Mouse (Mus musculus) midbrain, embryonic 12.5 days (tissue): Measurements from ENCODE around the gene Fam163b. TPM values are rescaled to one million over a fixed set of nuclear protein-coding genes. Genes with fewer than 3 reads are reported as not detected.
A peak's percentile ranks its signal among the peaks of the same experiment; 100 is the strongest.

Experiments
- ATAC-seq: fragments of 200-750 bp; cut with Nextera tagmentation; 2 replicates; pipeline ENCODE4 v1.8.0; 2017; ENCODE audit warnings: low read depth, moderate TSS enrichment, moderate library complexity; ENCODE audit not compliant: low FRiP score
- H3K27ac ChIP-seq: fragments of 300-500 bp; sonication (generic); replicated peaks from 2 replicates; pipeline ENCODE4 v1.5.1; 2016; ENCODE audit warnings: mild to moderate bottlenecking
- H3K27me3 ChIP-seq: fragments of 300-500 bp; sonication (generic); 2 replicates; pipeline ENCODE4 v1.6.1; 2016; ENCODE audit warnings: mild to moderate bottlenecking
- H3K36me3 ChIP-seq: fragments of 300-500 bp; sonication (generic); 2 replicates; pipeline ENCODE4 v1.6.1; 2016
- H3K4me1 ChIP-seq: fragments of 300-500 bp; sonication (generic); 2 replicates; pipeline ENCODE4 v1.6.1; 2016
- H3K4me2 ChIP-seq: fragments of 300-500 bp; sonication (generic); replicated peaks from 2 replicates; pipeline ENCODE4 v1.6.1; 2016; ENCODE audit warnings: mild to moderate bottlenecking, moderate library complexity
- H3K4me3 ChIP-seq: fragments of 300-500 bp; sonication (generic); 2 replicates; pipeline ENCODE4 v1.5.1; 2016; ENCODE audit warnings: mild to moderate bottlenecking
- H3K9ac ChIP-seq: fragments of 300-500 bp; sonication (generic); replicated peaks from 2 replicates; pipeline ENCODE4 v1.6.1; 2016; ENCODE audit warnings: mild to moderate bottlenecking, moderate library complexity
- H3K9me3 ChIP-seq: fragments of 300-500 bp; sonication (generic); 2 replicates; pipeline ENCODE4 v1.6.1; 2016; ENCODE audit warnings: mild to moderate bottlenecking
- WGBS: fragments of 180-500 bp; shearing (Covaris S2); methylation state at CpG from one replicate; pipeline ENCODE4 v1.1.7; 2016; 5-methylcytosine and 5-hydroxymethylcytosine counted together
- polyA plus RNA-seq: library from polyadenylated mRNA; unstranded; fragments of >200 nt; fragmentation: Nextera tagmentation; extraction: Ambion mirVana; gene quantifications from 2 replicates; pipeline ENCODE4 v1.2.1, GENCODE M21; 2016

The Fam163b gene
- polyA plus RNA-seq: 0.09 and 0.27 TPM in 2 replicates

GRCm38 (mm10) chr2:27141950-27142693, at the start of gene Fam163b:
TSS of gene Fam163b (minus strand) at chr2:27142491.
- peak within 1 kb of the TSS; percentile 41 for H3K4me3 ChIP-seq
- H3K36me3 ChIP-seq: no peaks in the 10 kb centered on the region
- no peak for ATAC-seq
- WGBS: 1% methylated on average over 46 of the region's 62 CpGs
- no peaks in the 10 kb centered on the region for H3K9me3 ChIP-seq
- peaks cover 50% of the 10 kb centered on the region for H3K27me3 ChIP-seq
- no peak within 1 kb of the TSS for H3K27ac ChIP-seq
- peaks cover 9% of the 10 kb centered on the region for H3K4me1 ChIP-seq
- H3K9ac ChIP-seq: peak within 1 kb of the TSS; percentile 21; the same call in 1 of the 2 replicates
- H3K4me2 ChIP-seq: peak within 1 kb of the TSS; percentile 72

GRCm38 (mm10) chr2:27189994-27190393, 47.7 kb upstream of the Fam163b start:
- no peak overlapping the region for H3K4me3 ChIP-seq
- 70% methylated on average over 4 of the region's 4 CpGs for WGBS
- no peak for ATAC-seq
- no peak overlapping the region for H3K9ac ChIP-seq
- H3K36me3 ChIP-seq: no peaks in the 10 kb centered on the region
- H3K4me1 ChIP-seq: no peaks in the 10 kb centered on the region
- H3K27me3 ChIP-seq: no peaks in the 10 kb centered on the region
- no peak overlapping the region for H3K4me2 ChIP-seq
- H3K9me3 ChIP-seq: no peaks in the 10 kb centered on the region
- no peak overlapping the region for H3K27ac ChIP-seq

GRCm38 (mm10) chr2:27187531-27187930, 45.2 kb upstream of the Fam163b start:
- no peaks in the 10 kb centered on the region for H3K9me3 ChIP-seq
- 80% methylated on average over 6 of the region's 6 CpGs for WGBS
- H3K27ac ChIP-seq: no peak overlapping the region
- H3K27me3 ChIP-seq: no peaks in the 10 kb centered on the region
- no peak overlapping the region for H3K9ac ChIP-seq
- H3K4me3 ChIP-seq: no peak overlapping the region
- no peak for ATAC-seq
- no peaks in the 10 kb centered on the region for H3K36me3 ChIP-seq
- H3K4me1 ChIP-seq: no peaks in the 10 kb centered on the region
- no peak overlapping the region for H3K4me2 ChIP-seq

DNA sequence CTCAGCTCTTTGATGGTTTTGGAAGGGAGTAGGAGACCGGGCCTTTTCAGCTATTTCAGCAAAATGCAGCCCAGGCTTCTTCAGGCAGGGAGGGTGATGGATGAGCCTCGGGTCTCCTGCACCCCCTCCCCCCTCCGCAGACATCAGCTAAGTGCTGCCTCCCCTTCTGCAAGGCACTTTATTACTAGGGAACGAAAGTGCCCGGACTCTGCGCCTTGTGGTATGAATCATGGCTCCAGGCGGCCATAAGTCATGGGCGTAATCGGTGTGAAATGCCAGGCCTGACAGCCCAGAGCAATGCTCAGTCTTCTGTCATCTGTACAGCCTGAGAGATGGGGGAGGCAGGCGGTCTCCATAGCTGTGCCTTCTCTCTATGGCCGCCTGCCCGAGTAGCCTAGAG, 41.4 kb upstream of the Fam163b start:
- WGBS: 86% methylated on average over 12 of the region's 12 CpGs
- Histone ChIP-seq H3K4me2 (no peak overlapping the region), H3K9ac (no peak overlapping the region), H3K27ac (no peak overlapping the region), H3K9me3 (no peaks in the 10 kb centered on the region), H3K27me3 (no peaks in the 10 kb centered on the region), H3K36me3 (no peaks in the 10 kb centered on the region), H3K4me3 (no peak overlapping the region), H3K4me1 (no peaks in the 10 kb centered on the region)
- ATAC-seq: no peak

- 69% methylated on average over 4 of the region's 4 CpGs for WGBS
Measured at GRCm38 (mm10) chr2:27181907-27182306, 39.6 kb upstream of the Fam163b start.

DNA sequence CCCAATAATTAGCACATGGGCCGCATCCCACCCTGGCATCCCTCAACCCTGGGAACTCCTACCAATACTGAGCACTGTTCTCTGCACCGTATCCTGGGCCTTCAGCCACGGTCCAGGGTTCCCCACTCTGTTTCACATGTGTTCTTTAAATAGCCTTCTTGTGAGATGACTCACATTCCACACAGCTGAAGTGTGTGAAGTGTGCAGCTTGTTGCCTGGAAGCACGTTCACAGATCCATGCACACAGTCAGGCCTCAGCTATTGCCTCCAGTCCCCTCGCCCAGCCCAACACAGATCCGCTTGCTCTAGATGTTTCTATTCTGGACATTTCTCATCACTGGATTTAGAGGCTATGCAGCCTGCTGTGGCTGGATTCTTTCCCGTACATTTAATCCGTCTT, 36.8 kb upstream of the Fam163b start:
- H3K36me3 ChIP-seq: no peaks in the 10 kb centered on the region
- H3K9me3 ChIP-seq: no peaks in the 10 kb centered on the region
- H3K4me3 ChIP-seq: no peak overlapping the region
- H3K27ac ChIP-seq: no peak overlapping the region
- no peak overlapping the region for H3K9ac ChIP-seq
- peaks cover 5% of the 10 kb centered on the region; the same call in 1 of the 2 replicates for H3K27me3 ChIP-seq
- ATAC-seq: no peak
- no peak overlapping the region for H3K4me2 ChIP-seq
- WGBS: 81% methylated on average over 8 of the region's 8 CpGs
- H3K4me1 ChIP-seq: no peaks in the 10 kb centered on the region

More at GRCm38 (mm10) chr2:27181907-27182306, 39.6 kb upstream of the Fam163b start:
- Histone ChIP-seq H3K36me3 (no peaks in the 10 kb centered on the region), H3K9ac (no peak overlapping the region), H3K4me1 (no peaks in the 10 kb centered on the region), H3K27ac (no peak overlapping the region), H3K27me3 (peaks cover 5% of the 10 kb centered on the region; the same call in 1 of the 2 replicates), H3K9me3 (no peaks in the 10 kb centered on the region), H3K4me3 (no peak overlapping the region), H3K4me2 (no peak overlapping the region)
- no peak for ATAC-seq

GRCm38 (mm10) chr2:27175696-27176267, 33.5 kb upstream of the Fam163b start:
- no peaks in the 10 kb centered on the region for H3K4me1 ChIP-seq
- H3K9ac ChIP-seq: no peak overlapping the region
- no peak overlapping the region for H3K4me2 ChIP-seq
- ATAC-seq: no peak
- H3K27me3 ChIP-seq: peaks cover 5% of the 10 kb centered on the region; the same call in 1 of the 2 replicates
- no peaks in the 10 kb centered on the region for H3K36me3 ChIP-seq
- no peak overlapping the region for H3K4me3 ChIP-seq
- H3K27ac ChIP-seq: no peak overlapping the region
- H3K9me3 ChIP-seq: no peaks in the 10 kb centered on the region
- WGBS: 81% methylated on average over 10 of the region's 10 CpGs

DNA sequence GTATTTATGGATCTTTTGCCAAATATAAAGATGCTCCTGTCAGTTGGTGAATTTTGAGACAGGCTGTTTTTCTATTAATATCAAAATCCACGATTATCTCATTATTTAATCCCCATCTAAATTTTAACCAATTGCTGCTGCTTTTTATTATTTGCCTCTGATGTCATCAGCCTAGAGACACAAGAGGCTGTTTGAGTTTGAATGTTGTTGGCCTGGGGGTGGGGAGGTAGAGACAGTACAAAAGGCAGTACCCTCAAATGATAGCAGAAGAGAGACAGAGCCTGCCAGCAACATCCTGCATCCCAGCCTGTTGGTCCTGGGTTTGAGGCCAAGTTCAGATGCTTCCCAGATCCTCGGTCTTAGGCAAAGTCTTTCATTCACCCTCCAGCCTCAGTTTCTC, 32.0 kb upstream of the Fam163b start:
- no peak overlapping the region for H3K4me2 ChIP-seq
- 77% methylated on average over 2 of the region's 2 CpGs for WGBS
- ATAC-seq: no peak

GRCm38 (mm10) chr2:27166999-27167398, 24.7 kb upstream of the Fam163b start:
- Histone ChIP-seq H3K36me3 (no peaks in the 10 kb centered on the region), H3K4me3 (no peak overlapping the region), H3K9ac (no peak overlapping the region), H3K27ac (no peak overlapping the region), H3K4me2 (no peak overlapping the region), H3K9me3 (no peaks in the 10 kb centered on the region), H3K27me3 (no peaks in the 10 kb centered on the region), H3K4me1 (peaks cover 6% of the 10 kb centered on the region; the same call in 1 of the 2 replicates)
- 21% methylated on average over 2 of the region's 2 CpGs for WGBS
- ATAC-seq: no peak

More for the DNA sequence above, 32.0 kb upstream of the Fam163b start:
- Histone ChIP-seq H3K4me3 (no peak overlapping the region), H3K27me3 (peaks cover 5% of the 10 kb centered on the region; the same call in 1 of the 2 replicates), H3K36me3 (no peaks in the 10 kb centered on the region), H3K9ac (no peak overlapping the region), H3K27ac (no peak overlapping the region), H3K9me3 (no peaks in the 10 kb centered on the region), H3K4me1 (no peaks in the 10 kb centered on the region)

DNA sequence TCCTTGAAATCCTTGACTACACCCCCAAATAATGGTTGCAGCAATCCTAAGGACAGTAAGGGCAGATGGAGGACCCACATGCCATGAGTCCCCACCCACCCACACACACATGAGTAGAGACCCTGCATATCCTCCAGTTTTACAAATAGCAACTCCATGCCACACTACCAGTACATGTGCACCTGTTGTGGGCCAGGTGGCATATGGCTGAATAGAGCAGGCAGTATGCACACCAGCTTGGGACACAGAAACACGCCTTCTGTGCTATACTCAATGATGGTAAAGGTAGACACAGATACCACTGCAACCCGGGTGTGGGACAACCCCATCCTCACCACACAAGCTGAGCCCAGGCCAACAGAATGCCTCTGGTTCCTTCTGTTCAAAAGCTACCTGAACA, 23.8 kb upstream of the Fam163b start:
- no peak overlapping the region for H3K4me2 ChIP-seq
- H3K9me3 ChIP-seq: no peaks in the 10 kb centered on the region
- H3K36me3 ChIP-seq: no peaks in the 10 kb centered on the region
- peaks cover 6% of the 10 kb centered on the region; the same call in 1 of the 2 replicates for H3K4me1 ChIP-seq
- no peak overlapping the region for H3K27ac ChIP-seq
- no peaks in the 10 kb centered on the region for H3K27me3 ChIP-seq
- WGBS: 85% methylated on average over 2 of the region's 2 CpGs
- ATAC-seq: no peak
- no peak overlapping the region for H3K9ac ChIP-seq
- H3K4me3 ChIP-seq: no peak overlapping the region

- Histone ChIP-seq H3K9ac (no peak within 1 kb of the TSS), H3K4me3 (no peak within 1 kb of the TSS), H3K36me3 (no peaks in the 10 kb centered on the region), H3K4me1 (peaks cover 6% of the 10 kb centered on the region; the same call in 1 of the 2 replicates), H3K27me3 (no peaks in the 10 kb centered on the region), H3K9me3 (no peaks in the 10 kb centered on the region), H3K4me2 (no peak within 1 kb of the TSS), H3K27ac (no peak within 1 kb of the TSS)
- no peak for ATAC-seq
- WGBS: 82% methylated on average over 12 of the region's 12 CpGs
Measured at GRCm38 (mm10) chr2:27164796-27165590, 22.7 kb upstream of the Fam163b start, which contains the start of gene Dbh. TSS of gene Dbh (plus strand) at chr2:27165233.

DNA sequence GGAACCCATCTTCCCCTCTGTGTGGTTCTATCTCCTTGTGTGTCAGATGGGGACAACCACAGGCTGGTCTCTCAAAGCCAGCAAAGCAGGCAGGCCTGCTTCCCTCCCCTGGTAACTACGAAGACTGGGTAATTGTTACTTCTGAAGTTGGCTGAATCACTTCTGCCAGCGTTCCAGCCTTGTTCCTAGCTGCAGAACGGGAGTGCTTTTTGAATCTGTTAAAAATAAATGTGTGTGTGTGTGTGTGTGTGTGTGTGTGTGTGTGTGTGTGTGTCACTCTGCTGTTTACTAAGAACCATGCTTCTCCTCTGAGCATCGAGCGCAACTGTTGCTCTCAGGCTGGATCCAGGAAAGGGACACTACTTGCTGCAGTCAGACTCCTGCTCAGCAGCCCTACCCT, 21.6 kb upstream of the Fam163b start:
- Histone ChIP-seq H3K27me3 (no peaks in the 10 kb centered on the region), H3K36me3 (no peaks in the 10 kb centered on the region), H3K27ac (no peak overlapping the region), H3K9ac (no peak overlapping the region), H3K4me3 (no peak overlapping the region), H3K4me1 (peaks cover 6% of the 10 kb centered on the region; the same call in 1 of the 2 replicates), H3K9me3 (no peaks in the 10 kb centered on the region), H3K4me2 (no peak overlapping the region)
- no peak for ATAC-seq
- 75% methylated on average over 5 of the region's 5 CpGs for WGBS
